Comparison of ENCODE assay signal across 7 mouse cellular contexts in the genomic region with DNA sequence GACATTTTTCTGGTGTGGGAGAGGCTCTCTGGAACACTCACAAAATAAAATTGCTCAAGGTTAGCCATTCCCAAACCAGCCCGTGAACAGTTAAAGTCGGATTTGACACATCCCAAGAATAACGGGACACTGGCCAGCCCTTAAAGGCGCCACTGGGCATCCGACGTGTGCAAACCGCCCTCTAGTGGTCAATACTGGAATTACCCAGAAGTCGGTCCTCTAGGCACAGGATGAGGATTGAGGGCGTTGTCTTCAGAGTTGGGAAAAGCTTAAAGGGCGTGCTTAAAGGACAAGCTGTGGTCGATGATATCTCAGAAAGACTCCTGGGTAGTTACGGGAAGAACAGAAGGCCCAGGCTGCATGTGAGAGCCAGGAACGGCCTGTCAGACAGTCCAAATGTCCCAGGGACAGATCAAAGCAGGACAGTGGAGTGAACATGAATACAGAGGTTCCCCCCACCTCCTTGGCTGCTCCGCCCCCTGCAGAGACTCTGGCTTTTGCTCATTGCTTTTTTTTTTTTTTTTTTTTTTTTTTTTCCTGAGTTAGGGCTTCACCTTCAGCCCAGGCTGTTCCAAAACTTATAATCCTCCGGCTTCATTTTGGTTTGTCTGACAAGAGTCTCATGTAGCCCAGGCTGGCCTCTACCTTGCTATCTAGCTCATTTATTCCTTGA.
DNase-seq lines count a peak whose midpoint lies in the region; ATAC-seq lines count a peak whose summit lies in the region.

No protein-coding gene starts in this region.

- 11% methylated on average over 15 of the region's 15 CpGs for WGBS in forebrain, embryonic 15.5 days

- H3K27me3 ChIP-seq in forebrain, embryonic 15.5 days = no peaks in the 10 kb centered on the region

- H3K9ac ChIP-seq in forebrain, embryonic 15.5 days (replicated peaks) = no peak overlapping the region

- H3K4me3 ChIP-seq in forebrain, embryonic 15.5 days = no peak overlapping the region

- no peaks in the 10 kb centered on the region for H3K9me3 ChIP-seq in forebrain, embryonic 15.5 days

- H3K36me3 ChIP-seq in forebrain, embryonic 15.5 days = no peaks in the 10 kb centered on the region

- ATAC-seq in forebrain, embryonic 15.5 days (replicated peaks) = 0 out of 2 replicates have a peak, but pooled peaks have one; percentile 37
- peak; percentile 33 to 34; a peak in 1 of 4 replicates for ATAC-seq in hematopoietic stem cell, adult 5-6 weeks (replicated peaks in 1 of 2; ENCODE audit: insufficient read depth in 1 of 2, low FRiP score in 2 of 2, low TSS enrichment in 1 of 2, low read depth in 1 of 2, poor library complexity in 2 of 2, severe bottlenecking in 2 of 2)

- peak; percentile 75 for DNase-seq in Muller cell, postnatal 12 days (ENCODE audit: inconsistent ontology term)
- DNase-seq in c-Kit-positive CD71-positive TER-119-positive erythroid progenitor cells, embryonic 14.5 days (ENCODE audit: low spot score) = peak; percentile 87
- peak; percentile 57 to 89 for DNase-seq in layer of hippocampus, postnatal 25 days (ENCODE audit: extremely low spot score in 1 of 2, low spot score in 1 of 2)
- peak; percentile 81 to 91 for DNase-seq in lung, postnatal 4 days
- peak; percentile 84 for DNase-seq in right cerebral cortex, postnatal 4 days

- no peak overlapping the region for H3K27ac ChIP-seq in forebrain, embryonic 15.5 days (replicated peaks)

- peaks cover 31% of the 10 kb centered on the region for H3K4me1 ChIP-seq in forebrain, embryonic 15.5 days

- no peak overlapping the region for H3K4me2 ChIP-seq in forebrain, embryonic 15.5 days (replicated peaks)
